Mouse (Mus musculus) intestine, embryonic 14.5 days (tissue): Measurements from ENCODE around the gene Rps6kb2. TPM values are rescaled to one million over a fixed set of nuclear protein-coding genes. Genes with fewer than 3 reads are reported as not detected.
A peak's percentile ranks its signal among the peaks of the same experiment; 100 is the strongest.

ENCODE experiments used
- ATAC-seq: fragments of 200-750 bp; cut with Nextera tagmentation; replicated peaks from 2 replicates; pipeline ENCODE4 v1.8.0; 2017; ENCODE audit warnings: low read depth, moderate number of reproducible peaks, moderate TSS enrichment, moderate library complexity; ENCODE audit not compliant: low FRiP score, low TSS enrichment
- DNase-seq: peaks from one replicate; pipeline ENCODE4 v3.0.0-alpha.2; 2018; ENCODE audit warnings: low spot score
- H3K27ac ChIP-seq: fragments of 300-500 bp; sonication (generic); 2 replicates; pipeline ENCODE4 v1.5.1; 2014; ENCODE audit warnings: low read depth, mild to moderate bottlenecking, control low read depth
- H3K27me3 ChIP-seq: fragments of 300-500 bp; sonication (generic); replicated peaks from 2 replicates; pipeline ENCODE4 v1.6.1; 2014; ENCODE audit warnings: low read length, control low read depth; ENCODE audit not compliant: control insufficient read depth, insufficient read depth
- H3K36me3 ChIP-seq: fragments of 300-500 bp; sonication (generic); 2 replicates; pipeline ENCODE4 v1.6.1; 2014; ENCODE audit warnings: low read length, control low read depth; ENCODE audit not compliant: control insufficient read depth, insufficient read depth
- H3K4me1 ChIP-seq: fragments of 300-500 bp; sonication (generic); replicated peaks from 2 replicates; pipeline ENCODE4 v1.6.1; 2014; ENCODE audit warnings: low read length, control low read depth, mixed read lengths; ENCODE audit not compliant: control insufficient read depth, insufficient read depth
- H3K4me2 ChIP-seq: fragments of 300-500 bp; sonication (generic); 2 replicates; pipeline ENCODE4 v1.6.1; 2014; ENCODE audit warnings: low read length
- H3K4me3 ChIP-seq: fragments of 300-500 bp; sonication (generic); 2 replicates; pipeline ENCODE4 v1.5.1; 2014; ENCODE audit warnings: low read depth, low read length, control low read depth, mixed read lengths
- H3K9ac ChIP-seq: fragments of 300-500 bp; sonication (generic); 2 replicates; pipeline ENCODE4 v1.6.1; 2014; ENCODE audit warnings: mild to moderate bottlenecking, low read length
- H3K9me3 ChIP-seq: fragments of 300-500 bp; sonication (generic); 2 replicates; pipeline ENCODE4 v1.6.1; 2016; ENCODE audit warnings: low read length, control low read depth; ENCODE audit not compliant: control insufficient read depth
- WGBS: fragments of 180-500 bp; shearing (Covaris S2); extraction: QIAGEN DNeasy Blood & Tissue Kit; methylation state at CpG from one replicate; pipeline ENCODE4 v1.1.7; 2014; 5-methylcytosine and 5-hydroxymethylcytosine counted together
- polyA plus RNA-seq: library from polyadenylated mRNA; unstranded; fragments of >200 nt; fragmentation: Nextera tagmentation; extraction: Ambion mirVana; gene quantifications from 2 replicates; pipeline ENCODE4 v1.2.1, GENCODE M21; 2014

Rps6kb2 gene
- polyA plus RNA-seq, 1 experiment from 2014 or later: 37.4 TPM

GRCm38 (mm10) chr19:4121097-4121805, 41.9 kb downstream of the Rps6kb2 start:
- H3K36me3 ChIP-seq: peaks cover 24% of the 10 kb centered on the region
- H3K4me1 ChIP-seq: peaks cover 13% of the 10 kb centered on the region; the same call in 1 of the 2 replicates
- H3K4me3 ChIP-seq: peak overlapping the region; percentile 48
- H3K9ac ChIP-seq: peak overlapping the region; percentile 56
- peak overlapping the region; percentile 70; the same call in 1 of the 2 replicates for H3K27ac ChIP-seq
- ATAC-seq: peak; percentile 68
- H3K9me3 ChIP-seq: no peaks in the 10 kb centered on the region
- 2% methylated on average over 38 of the region's 38 CpGs for WGBS
- H3K27me3 ChIP-seq: no peaks in the 10 kb centered on the region
- peak; percentile 98 for DNase-seq
- peak overlapping the region; percentile 50 for H3K4me2 ChIP-seq

- Histone ChIP-seq H3K4me1 (peaks cover 13% of the 10 kb centered on the region; the same call in 1 of the 2 replicates), H3K9me3 (no peaks in the 10 kb centered on the region), H3K36me3 (peaks cover 31% of the 10 kb centered on the region), H3K4me2 (peak overlapping the region; percentile 50), H3K27ac (no peak overlapping the region), H3K27me3 (no peaks in the 10 kb centered on the region), H3K9ac (no peak overlapping the region), H3K4me3 (peak overlapping the region; percentile 48; the same call in 1 of the 2 replicates)
- no peak for DNase-seq
- no peak for ATAC-seq
- 95% methylated on average over 2 of the region's 2 CpGs for WGBS
Measured at GRCm38 (mm10) chr19:4120496-4120895, 42.7 kb downstream of the Rps6kb2 start.

- no peak for ATAC-seq
- no peaks in the 10 kb centered on the region for H3K9me3 ChIP-seq
- no peaks in the 10 kb centered on the region for H3K27me3 ChIP-seq
- H3K9ac ChIP-seq: no peak overlapping the region
- peaks cover 10% of the 10 kb centered on the region; the same call in 1 of the 2 replicates for H3K4me1 ChIP-seq
- WGBS: 85% methylated on average over 6 of the region's 6 CpGs
- no peak overlapping the region for H3K27ac ChIP-seq
- H3K36me3 ChIP-seq: peaks cover 37% of the 10 kb centered on the region
- DNase-seq: no peak
- H3K4me2 ChIP-seq: peak overlapping the region; percentile 50
- no peak overlapping the region for H3K4me3 ChIP-seq
Measured at GRCm38 (mm10) chr19:4119716-4120487, 43.3 kb downstream of the Rps6kb2 start.

- H3K9me3 ChIP-seq: no peaks in the 10 kb centered on the region
Measured at GRCm38 (mm10) chr19:4118350-4118749, 44.8 kb downstream of the Rps6kb2 start.

GRCm38 (mm10) chr19:4117006-4117405, 46.1 kb downstream of the Rps6kb2 start:
- peaks cover 16% of the 10 kb centered on the region for H3K4me1 ChIP-seq

More at GRCm38 (mm10) chr19:4118350-4118749, 44.8 kb downstream of the Rps6kb2 start:
- WGBS: 98% methylated on average over 2 of the region's 2 CpGs
- Histone ChIP-seq H3K27ac (no peak overlapping the region), H3K36me3 (peaks cover 50% of the 10 kb centered on the region), H3K4me2 (no peak overlapping the region), H3K4me3 (no peak overlapping the region), H3K27me3 (no peaks in the 10 kb centered on the region), H3K4me1 (peaks cover 14% of the 10 kb centered on the region), H3K9ac (no peak overlapping the region)
- DNase-seq (no peak), ATAC-seq (no peak)

GRCm38 (mm10) chr19:4115816-4116215, 47.3 kb downstream of the Rps6kb2 start:
- H3K4me2 ChIP-seq: no peak overlapping the region
- no peak overlapping the region for H3K9ac ChIP-seq
- no peak for ATAC-seq
- no peak for DNase-seq
- 87% methylated on average over 11 of the region's 11 CpGs for WGBS
- H3K27me3 ChIP-seq: no peaks in the 10 kb centered on the region
- H3K4me1 ChIP-seq: peaks cover 15% of the 10 kb centered on the region
- H3K4me3 ChIP-seq: no peak overlapping the region
- H3K27ac ChIP-seq: no peak overlapping the region
- H3K9me3 ChIP-seq: no peaks in the 10 kb centered on the region
- H3K36me3 ChIP-seq: peaks cover 71% of the 10 kb centered on the region

More at GRCm38 (mm10) chr19:4117006-4117405, 46.1 kb downstream of the Rps6kb2 start:
- peaks cover 63% of the 10 kb centered on the region for H3K36me3 ChIP-seq
- WGBS: 94% methylated on average over 7 of the region's 7 CpGs
- no peak overlapping the region for H3K27ac ChIP-seq
- no peak for DNase-seq
- no peak overlapping the region for H3K9ac ChIP-seq
- H3K4me2 ChIP-seq: no peak overlapping the region
- H3K27me3 ChIP-seq: no peaks in the 10 kb centered on the region
- no peaks in the 10 kb centered on the region for H3K9me3 ChIP-seq
- no peak for ATAC-seq
- no peak overlapping the region for H3K4me3 ChIP-seq

- no peak overlapping the region for H3K9ac ChIP-seq
- no peaks in the 10 kb centered on the region for H3K9me3 ChIP-seq
- no peak for ATAC-seq
- no peak overlapping the region for H3K4me2 ChIP-seq
- H3K4me3 ChIP-seq: no peak overlapping the region
- peaks cover 9% of the 10 kb centered on the region; the same call in 1 of the 2 replicates for H3K4me1 ChIP-seq
- H3K27me3 ChIP-seq: no peaks in the 10 kb centered on the region
- peaks cover 71% of the 10 kb centered on the region for H3K36me3 ChIP-seq
- DNase-seq: no peak
- no peak overlapping the region for H3K27ac ChIP-seq
- WGBS: 93% methylated on average over 10 of the region's 10 CpGs
Measured at GRCm38 (mm10) chr19:4115144-4115543, 48.0 kb downstream of the Rps6kb2 start.

- H3K9me3 ChIP-seq: no peaks in the 10 kb centered on the region
- H3K9ac ChIP-seq: no peak overlapping the region
- ATAC-seq: no peak
- 90% methylated on average over 10 of the region's 10 CpGs for WGBS
- H3K4me3 ChIP-seq: no peak overlapping the region
- no peak for DNase-seq
- H3K4me1 ChIP-seq: peaks cover 9% of the 10 kb centered on the region; the same call in 1 of the 2 replicates
- no peaks in the 10 kb centered on the region for H3K27me3 ChIP-seq
- no peak overlapping the region for H3K4me2 ChIP-seq
- peaks cover 71% of the 10 kb centered on the region for H3K36me3 ChIP-seq
- 0 out of 2 replicates have a peak overlapping the region, but pooled peaks have one; percentile 24 for H3K27ac ChIP-seq
Measured at GRCm38 (mm10) chr19:4114551-4114950, 48.6 kb downstream of the Rps6kb2 start.
